Mouse (Mus musculus) liver, postnatal 0 days (tissue): ENCODE measurements around the gene Myo7a.

ENCODE experiments used
- CTCF ChIP-seq: sonication (generic); IDR thresholded peaks from 2 replicates; pipeline ENCODE4 v1.5.1; 2016; ENCODE audit warnings: antibody characterized with exemption, low read depth
- EP300 ChIP-seq: IDR thresholded peaks from 2 replicates; pipeline ENCODE4 v1.6.1; 2016; ENCODE audit warnings: antibody characterized with exemption, low read depth, mild to moderate bottlenecking

DNA sequence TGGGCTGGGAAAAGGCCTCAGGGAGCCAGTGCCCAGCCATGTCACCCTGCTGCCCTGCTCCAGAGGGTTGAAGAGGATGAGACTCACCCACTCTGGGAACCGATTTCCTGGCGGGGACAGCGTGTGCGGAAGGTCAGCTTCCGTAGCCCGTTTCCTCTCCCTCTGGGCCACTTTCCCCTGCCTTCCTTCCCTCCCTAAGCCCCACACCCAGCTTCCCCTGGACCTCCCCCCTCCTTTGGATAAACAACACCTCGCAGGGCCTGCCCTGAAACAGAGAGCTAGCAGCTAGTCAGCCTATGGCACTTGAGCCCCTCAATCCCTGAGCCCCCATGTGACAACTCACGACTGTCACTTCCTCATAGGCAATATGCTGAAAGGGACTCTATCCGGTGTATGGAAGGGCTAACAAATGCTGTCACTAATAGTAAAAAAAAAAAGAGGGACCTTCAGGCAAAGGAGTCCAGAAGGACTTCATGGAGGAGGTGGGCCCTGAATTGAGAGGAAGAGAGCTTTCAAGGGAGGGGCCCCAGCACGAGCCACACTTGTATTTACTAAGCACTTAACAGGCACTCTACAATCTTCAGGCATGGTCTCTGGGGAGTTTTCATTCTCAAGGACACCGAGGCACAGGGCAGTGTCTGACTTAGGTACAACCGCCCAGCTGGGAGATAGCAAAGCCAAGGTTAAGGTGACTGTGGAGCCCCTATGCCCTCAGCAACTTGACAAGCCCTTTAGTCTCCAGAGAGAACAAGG is 34.6 kb downstream of the Myo7a start:
- TF ChIP-seq CTCF: no peak
- TF ChIP-seq EP300: no peak
